Mouse (Mus musculus) limb, embryonic 14.5 days (tissue): Measurements from ENCODE around the gene Best2. TPM values are rescaled to one million over a fixed set of nuclear protein-coding genes. Genes with fewer than 3 reads are reported as not detected.

Experiments
- ATAC-seq: fragments of 200-750 bp; cut with Nextera tagmentation; 2 replicates; pipeline ENCODE4 v1.8.0; 2017; ENCODE audit warnings: low read depth, moderate number of reproducible peaks, moderate TSS enrichment; ENCODE audit not compliant: low FRiP score
- DNase-seq: peaks from one replicate; pipeline ENCODE4 v3.0.0-alpha.2; 2015; ENCODE audit warnings: low spot score
- H3K27ac ChIP-seq: fragments of 300-500 bp; sonication (generic); replicated peaks from 2 replicates; pipeline ENCODE4 v1.5.1; 2014; ENCODE audit warnings: low read depth, mild to moderate bottlenecking, low read length, moderate library complexity, mixed read lengths
- H3K27me3 ChIP-seq: fragments of 300-500 bp; sonication (generic); 2 replicates; pipeline ENCODE4 v1.6.1; 2014; ENCODE audit warnings: low read length, mixed read lengths; ENCODE audit not compliant: control insufficient read depth, insufficient read depth
- H3K36me3 ChIP-seq: fragments of 300-500 bp; sonication (generic); 2 replicates; pipeline ENCODE4 v1.6.1; 2014; ENCODE audit warnings: mild to moderate bottlenecking, low read length, moderate library complexity, mixed read lengths; ENCODE audit not compliant: control insufficient read depth, insufficient read depth
- H3K4me1 ChIP-seq: fragments of 300-500 bp; sonication (generic); 2 replicates; pipeline ENCODE4 v1.6.1; 2014; ENCODE audit warnings: antibody characterized with exemption, low read length, mixed read lengths; ENCODE audit not compliant: control insufficient read depth, insufficient read depth
- H3K4me2 ChIP-seq: fragments of 300-500 bp; sonication (generic); replicated peaks from 2 replicates; pipeline ENCODE4 v1.6.1; 2014; ENCODE audit warnings: low read depth, mild to moderate bottlenecking, low read length, moderate library complexity; ENCODE audit not compliant: severe bottlenecking
- H3K4me3 ChIP-seq: fragments of 300-500 bp; sonication (generic); replicated peaks from 2 replicates; pipeline ENCODE4 v1.5.1; 2014; ENCODE audit warnings: low read length
- H3K9ac ChIP-seq: fragments of 300-500 bp; sonication (generic); 2 replicates; pipeline ENCODE4 v1.6.1; 2014; ENCODE audit warnings: mild to moderate bottlenecking, low read depth, low read length, moderate library complexity; ENCODE audit not compliant: severe bottlenecking
- H3K9me3 ChIP-seq: fragments of 300-500 bp; sonication (generic); 2 replicates; pipeline ENCODE4 v1.6.1; 2016; ENCODE audit warnings: low read length; ENCODE audit not compliant: control insufficient read depth
- POLR2A ChIP-seq: fragments of 200-500 bp; IDR thresholded peaks from 2 replicates; pipeline ENCODE4 v1.8.0; 2012; ENCODE audit warnings: inconsistent platforms, mild to moderate bottlenecking, moderate library complexity, borderline replicate concordance; ENCODE audit not compliant: insufficient read depth, insufficient read length; ENCODE audit errors: extremely low read depth
- WGBS: fragments of 180-500 bp; shearing (Covaris S2); extraction: QIAGEN DNeasy Blood & Tissue Kit; methylation state at CpG from one replicate; pipeline ENCODE4 v1.1.7; 2014; 5-methylcytosine and 5-hydroxymethylcytosine counted together
- microRNA-seq: library from miRNA; unstranded; fragments of <30 nt; microRNA quantifications from one replicate; pipeline ENCODE4, GENCODE M21; 2016
- polyA plus RNA-seq, 2 experiments: library from polyadenylated mRNA; depleted of rRNA in 1 of 2; stranded (reverse) in 1 of 2; unstranded in 1 of 2; fragments of >200 nt; fragmentation: Nextera tagmentation in 1 of 2; extraction: Ambion mirVana in 1 of 2; gene quantifications; 2 replicates each; pipeline versions ENCODE4 v1.2.1 to v1.2.3; 2012 to 2014

Gene Best2
- polyA plus RNA-seq, 2 experiments = 0.15 TPM; not detected in 1

DNA sequence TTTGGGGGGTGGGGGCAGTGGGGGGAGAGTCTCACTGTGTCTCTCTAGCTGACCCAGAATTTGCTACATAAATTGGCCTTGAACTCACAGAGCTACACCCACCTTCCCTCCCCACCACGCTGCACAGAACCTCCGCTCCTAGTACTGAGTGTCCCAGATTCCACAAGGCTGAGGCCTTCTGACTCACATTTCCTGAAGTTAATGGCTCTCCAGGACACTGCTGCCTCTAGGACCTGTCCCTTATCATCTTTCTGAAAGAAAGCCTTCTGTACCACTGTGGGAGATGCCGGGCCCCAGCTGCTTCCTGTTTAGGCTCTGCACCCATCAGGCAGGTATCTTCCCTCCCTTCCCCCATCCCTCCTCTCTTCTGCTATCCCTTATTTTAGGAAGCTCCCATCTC lies 47.7 kb downstream of the Best2 start:
- peak overlapping the region; percentile 60 for H3K4me2 ChIP-seq
- no peak for ATAC-seq

DNA sequence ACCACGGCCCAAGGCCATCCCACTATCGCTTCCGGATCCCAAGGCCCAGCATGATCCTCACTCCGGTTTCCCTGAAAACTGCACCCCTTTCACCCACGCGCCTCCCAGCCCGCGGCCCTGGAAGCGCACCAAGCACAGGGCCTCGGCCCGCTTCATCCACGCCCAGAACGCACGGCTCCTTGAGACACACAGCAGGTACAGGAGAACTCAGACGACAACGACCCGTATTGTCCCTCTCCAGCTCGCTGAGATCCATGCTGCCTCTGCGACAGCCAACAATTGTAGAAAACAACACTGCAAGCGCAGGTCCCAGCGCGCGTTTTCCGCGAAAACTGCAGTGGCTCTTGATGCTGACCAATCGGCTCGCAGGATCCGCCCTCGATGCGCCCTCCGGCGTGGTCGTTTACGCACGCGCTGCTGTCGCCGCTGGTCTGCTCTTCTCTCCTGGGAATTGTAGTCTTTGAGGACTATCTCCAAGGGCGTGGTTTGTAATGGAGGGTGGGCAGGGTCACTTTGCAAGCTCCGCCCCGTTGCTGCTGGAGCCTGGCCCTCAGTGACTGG lies 48.5 kb downstream of the Best2 start:
- H3K27ac ChIP-seq = no peak overlapping the region
- WGBS = under 1% methylated on average over 41 of the region's 41 CpGs
- H3K9ac ChIP-seq = peak overlapping the region; percentile 48
- peak; percentile 81 for ATAC-seq
- H3K4me2 ChIP-seq = peak overlapping the region; percentile 60
- H3K4me3 ChIP-seq = peak overlapping the region; percentile 49
- H3K9me3 ChIP-seq = no peaks in the 10 kb centered on the region
- peaks cover 11% of the 10 kb centered on the region for H3K36me3 ChIP-seq
- 0 out of 2 replicates have a peak, but pooled peaks have one; percentile 8 for TF ChIP-seq POLR2A
- H3K4me1 ChIP-seq = peaks cover 22% of the 10 kb centered on the region
- DNase-seq = peak; percentile 96
- H3K27me3 ChIP-seq = no peaks in the 10 kb centered on the region

More for the DNA sequence above, 47.7 kb downstream of the Best2 start:
- no peak overlapping the region for H3K27ac ChIP-seq
- no peak for TF ChIP-seq POLR2A
- no peak overlapping the region for H3K9ac ChIP-seq
- peak overlapping the region; percentile 49; the same call in 1 of the 2 replicates for H3K4me3 ChIP-seq
- no peaks in the 10 kb centered on the region for H3K9me3 ChIP-seq
- H3K4me1 ChIP-seq = peaks cover 27% of the 10 kb centered on the region
- H3K27me3 ChIP-seq = no peaks in the 10 kb centered on the region
- peaks cover 14% of the 10 kb centered on the region for H3K36me3 ChIP-seq
- DNase-seq = no peak
- WGBS = 44% methylated on average over 3 of the region's 3 CpGs

DNA sequence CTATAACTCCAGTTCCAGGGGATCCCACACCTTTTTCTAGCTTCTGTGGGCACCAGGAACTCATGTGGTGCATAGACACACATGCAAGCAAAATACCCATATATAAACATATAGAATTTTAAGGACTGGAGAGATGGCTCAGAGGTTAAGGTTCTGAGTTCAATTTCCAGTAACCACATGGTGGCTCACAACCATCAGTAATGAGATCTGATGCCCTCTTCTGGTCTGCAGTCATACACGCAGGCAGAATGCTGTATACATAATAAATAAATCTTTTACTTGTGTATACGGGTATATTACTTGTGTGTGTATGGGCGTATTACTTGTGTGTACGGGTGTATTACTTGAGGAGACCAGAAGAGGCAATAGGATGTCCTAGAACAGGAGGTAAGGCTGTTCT lies 50.4 kb downstream of the Best2 start:
- WGBS = 90% methylated on average over 4 of the region's 4 CpGs
- no peaks in the 10 kb centered on the region for H3K9me3 ChIP-seq
- H3K4me3 ChIP-seq = no peak overlapping the region
- DNase-seq (no peak), ATAC-seq (no peak)
- TF ChIP-seq POLR2A = no peak
- H3K4me2 ChIP-seq = no peak overlapping the region
- H3K27me3 ChIP-seq = no peaks in the 10 kb centered on the region
- peaks cover 17% of the 10 kb centered on the region for H3K4me1 ChIP-seq
- peaks cover 13% of the 10 kb centered on the region for H3K36me3 ChIP-seq
- no peak overlapping the region for H3K9ac ChIP-seq
- H3K27ac ChIP-seq = no peak overlapping the region

DNA sequence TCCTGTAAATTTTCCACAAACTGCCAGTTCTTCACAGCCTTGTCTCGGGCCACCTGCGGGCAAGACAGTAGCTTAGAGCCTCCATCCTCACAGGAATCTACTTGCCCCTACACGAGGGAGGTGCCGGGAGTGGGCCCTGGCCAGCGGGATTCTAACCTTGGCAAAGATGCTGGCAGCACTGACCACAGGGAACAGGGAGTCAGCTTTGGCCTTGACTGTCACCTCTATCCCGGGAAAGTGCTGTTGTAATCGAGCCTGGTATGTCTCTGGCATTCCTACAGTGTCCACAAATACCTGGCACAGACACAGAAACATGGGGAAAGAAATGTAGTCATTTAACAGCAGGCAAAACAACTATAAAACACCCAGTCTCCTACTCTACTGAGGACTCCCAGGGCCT lies 54.5 kb downstream of the Best2 start:
- Histone ChIP-seq H3K9ac (no peak overlapping the region), H3K4me2 (no peak overlapping the region), H3K27ac (no peak overlapping the region), H3K4me3 (no peak overlapping the region), H3K9me3 (no peaks in the 10 kb centered on the region), H3K27me3 (no peaks in the 10 kb centered on the region), H3K36me3 (peaks cover 22% of the 10 kb centered on the region), H3K4me1 (no peaks in the 10 kb centered on the region)
- DNase-seq = no peak
- 90% methylated on average over 7 of the region's 7 CpGs for WGBS
- no peak for ATAC-seq
- no peak for TF ChIP-seq POLR2A

Small RNA genes within 50 kb of the gene (microRNA-seq; reads per million reads assigned to microRNA genes)
- 1.1 reads per million for gene Mir7070

Other genes starting within 250 kb of the Best2 start
- 81.2 and 97.7 TPM in 2 replicates for gene Nfix, start 214.2 kb downstream of the Best2 start, polyA plus RNA-seq (2012; rRNA removed)
- gene Nfix, start 214.2 kb downstream of the Best2 start, polyA plus RNA-seq (2014; fragmentation: Nextera tagmentation; extraction: Ambion mirVana) = 100 and 108 TPM in 2 replicates
- 5.7 and 5.9 TPM in 2 replicates for gene Dand5, start 191.7 kb downstream of the Best2 start, polyA plus RNA-seq (2012; rRNA removed)
- 6.4 and 6.9 TPM in 2 replicates for gene Dand5, start 191.7 kb downstream of the Best2 start, polyA plus RNA-seq (2014; fragmentation: Nextera tagmentation; extraction: Ambion mirVana)
- 39.8 and 45.6 TPM in 2 replicates for gene Gadd45gip1, start 183.0 kb downstream of the Best2 start, polyA plus RNA-seq (2012; rRNA removed)
- 43.2 and 44.9 TPM in 2 replicates for gene Gadd45gip1, start 183.0 kb downstream of the Best2 start, polyA plus RNA-seq (2014; fragmentation: Nextera tagmentation; extraction: Ambion mirVana)
- gene Rad23a, start 173.9 kb downstream of the Best2 start, polyA plus RNA-seq (2012; rRNA removed) = 82.0 and 82.4 TPM in 2 replicates
- gene Rad23a, start 173.9 kb downstream of the Best2 start, polyA plus RNA-seq (2014; fragmentation: Nextera tagmentation; extraction: Ambion mirVana) = 104 and 109 TPM in 2 replicates
- gene Calr, start 167.6 kb downstream of the Best2 start, polyA plus RNA-seq (2012; rRNA removed) = 575 and 831 TPM in 2 replicates
- gene Calr, start 167.6 kb downstream of the Best2 start, polyA plus RNA-seq (2014; fragmentation: Nextera tagmentation; extraction: Ambion mirVana) = 802 and 827 TPM in 2 replicates
- 105 and 123 TPM in 2 replicates for gene Farsa, start 157.5 kb downstream of the Best2 start, polyA plus RNA-seq (2012; rRNA removed)
- 78.4 and 81.2 TPM in 2 replicates for gene Farsa, start 157.5 kb downstream of the Best2 start, polyA plus RNA-seq (2014; fragmentation: Nextera tagmentation; extraction: Ambion mirVana)
- gene Syce2, start 142.4 kb downstream of the Best2 start, polyA plus RNA-seq (2012; rRNA removed) = 30.5 and 36.9 TPM in 2 replicates
- 75.3 and 78.4 TPM in 2 replicates for gene Syce2, start 142.4 kb downstream of the Best2 start, polyA plus RNA-seq (2014; fragmentation: Nextera tagmentation; extraction: Ambion mirVana)
- gene Gcdh, start 120.6 kb downstream of the Best2 start, polyA plus RNA-seq (2012; rRNA removed) = 45.8 and 58.9 TPM in 2 replicates
- gene Gcdh, start 120.6 kb downstream of the Best2 start, polyA plus RNA-seq (2014; fragmentation: Nextera tagmentation; extraction: Ambion mirVana) = 29.8 and 34.5 TPM in 2 replicates
- gene Klf1, start 112.6 kb downstream of the Best2 start, polyA plus RNA-seq (2012; rRNA removed) = 2.5 and 3.0 TPM in 2 replicates
- gene Klf1, start 112.6 kb downstream of the Best2 start, polyA plus RNA-seq (2014; fragmentation: Nextera tagmentation; extraction: Ambion mirVana) = 1.4 and 2.0 TPM in 2 replicates
- gene Dnase2a, start 106.0 kb downstream of the Best2 start, polyA plus RNA-seq (2012; rRNA removed) = 18.5 and 20.5 TPM in 2 replicates
- gene Dnase2a, start 106.0 kb downstream of the Best2 start, polyA plus RNA-seq (2014; fragmentation: Nextera tagmentation; extraction: Ambion mirVana) = 13.8 and 15.4 TPM in 2 replicates
- 0.36 and 0.50 TPM in 2 replicates for gene Mast1, start 77.2 kb downstream of the Best2 start, polyA plus RNA-seq (2012; rRNA removed)
- gene Mast1, start 77.2 kb downstream of the Best2 start, polyA plus RNA-seq (2014; fragmentation: Nextera tagmentation; extraction: Ambion mirVana) = 0.15 and 0.32 TPM in 2 replicates
- not detected in 2 replicates for gene Rtbdn, start 67.5 kb downstream of the Best2 start, polyA plus RNA-seq (2012; rRNA removed)
- not detected in 2 replicates for gene Rtbdn, start 67.5 kb downstream of the Best2 start, polyA plus RNA-seq (2014; fragmentation: Nextera tagmentation; extraction: Ambion mirVana)
- 2.0 TPM in 1 of 2 replicates, not detected in the other for gene Gm49661, start 45.1 kb downstream of the Best2 start, polyA plus RNA-seq (2012; rRNA removed)
- not detected in 2 replicates for gene Gm49661, start 45.1 kb downstream of the Best2 start, polyA plus RNA-seq (2014; fragmentation: Nextera tagmentation; extraction: Ambion mirVana)
- gene Prdx2, start 44.9 kb downstream of the Best2 start, polyA plus RNA-seq (2012; rRNA removed) = 387 and 405 TPM in 2 replicates
- 839 and 877 TPM in 2 replicates for gene Prdx2, start 44.9 kb downstream of the Best2 start, polyA plus RNA-seq (2014; fragmentation: Nextera tagmentation; extraction: Ambion mirVana)
- 58.6 and 60.8 TPM in 2 replicates for gene Rnaseh2a, start 44.8 kb downstream of the Best2 start, polyA plus RNA-seq (2012; rRNA removed)
- gene Rnaseh2a, start 44.8 kb downstream of the Best2 start, polyA plus RNA-seq (2014; fragmentation: Nextera tagmentation; extraction: Ambion mirVana) = 87.6 and 90.8 TPM in 2 replicates
- 11.3 and 16.4 TPM in 2 replicates for gene Junb, start 35.8 kb downstream of the Best2 start, polyA plus RNA-seq (2012; rRNA removed)
- gene Junb, start 35.8 kb downstream of the Best2 start, polyA plus RNA-seq (2014; fragmentation: Nextera tagmentation; extraction: Ambion mirVana) = 16.9 and 18.0 TPM in 2 replicates
- 15.1 and 17.7 TPM in 2 replicates for gene Hook2, start 23.9 kb downstream of the Best2 start, polyA plus RNA-seq (2012; rRNA removed)
- 17.4 and 18.1 TPM in 2 replicates for gene Hook2, start 23.9 kb downstream of the Best2 start, polyA plus RNA-seq (2014; fragmentation: Nextera tagmentation; extraction: Ambion mirVana)
- gene Asna1, start 10.8 kb upstream of the Best2 start, polyA plus RNA-seq (2012; rRNA removed) = 173 and 207 TPM in 2 replicates
- gene Asna1, start 10.8 kb upstream of the Best2 start, polyA plus RNA-seq (2014; fragmentation: Nextera tagmentation; extraction: Ambion mirVana) = 95.0 and 98.0 TPM in 2 replicates
- gene Trir, start 12.3 kb upstream of the Best2 start, polyA plus RNA-seq (2012; rRNA removed) = 163 and 168 TPM in 2 replicates
- gene Trir, start 12.3 kb upstream of the Best2 start, polyA plus RNA-seq (2014; fragmentation: Nextera tagmentation; extraction: Ambion mirVana) = 135 and 156 TPM in 2 replicates
- gene Tnpo2, start 22.4 kb upstream of the Best2 start, polyA plus RNA-seq (2012; rRNA removed) = 89.9 and 112 TPM in 2 replicates
- 16.9 and 18.0 TPM in 2 replicates for gene Tnpo2, start 22.4 kb upstream of the Best2 start, polyA plus RNA-seq (2014; fragmentation: Nextera tagmentation; extraction: Ambion mirVana)
- gene Fbxw9, start 45.5 kb upstream of the Best2 start, polyA plus RNA-seq (2012; rRNA removed) = 51.0 and 73.3 TPM in 2 replicates
- 28.6 and 30.5 TPM in 2 replicates for gene Fbxw9, start 45.5 kb upstream of the Best2 start, polyA plus RNA-seq (2014; fragmentation: Nextera tagmentation; extraction: Ambion mirVana)
- gene Gm5741, start 53.5 kb upstream of the Best2 start, polyA plus RNA-seq (2012; rRNA removed) = 0.99 TPM in 1 of 2 replicates, not detected in the other
- gene Gm5741, start 53.5 kb upstream of the Best2 start, polyA plus RNA-seq (2014; fragmentation: Nextera tagmentation; extraction: Ambion mirVana) = 0.74 and 1.6 TPM in 2 replicates
- 44.9 and 46.9 TPM in 2 replicates for gene Dhps, start 57.2 kb upstream of the Best2 start, polyA plus RNA-seq (2012; rRNA removed)
- gene Dhps, start 57.2 kb upstream of the Best2 start, polyA plus RNA-seq (2014; fragmentation: Nextera tagmentation; extraction: Ambion mirVana) = 46.1 and 47.7 TPM in 2 replicates
- 87.2 and 112 TPM in 2 replicates for gene Wdr83os, start 66.2 kb upstream of the Best2 start, polyA plus RNA-seq (2012; rRNA removed)
- 138 and 139 TPM in 2 replicates for gene Wdr83os, start 66.2 kb upstream of the Best2 start, polyA plus RNA-seq (2014; fragmentation: Nextera tagmentation; extraction: Ambion mirVana)
- 53.2 and 58.4 TPM in 2 replicates for gene Wdr83, start 66.8 kb upstream of the Best2 start, polyA plus RNA-seq (2012; rRNA removed)
- gene Wdr83, start 66.8 kb upstream of the Best2 start, polyA plus RNA-seq (2014; fragmentation: Nextera tagmentation; extraction: Ambion mirVana) = 36.8 and 38.4 TPM in 2 replicates
- gene Man2b1, start 68.7 kb upstream of the Best2 start, polyA plus RNA-seq (2012; rRNA removed) = 46.7 and 54.1 TPM in 2 replicates
- gene Man2b1, start 68.7 kb upstream of the Best2 start, polyA plus RNA-seq (2014; fragmentation: Nextera tagmentation; extraction: Ambion mirVana) = 32.9 and 34.2 TPM in 2 replicates
- gene Zfp791, start 108.6 kb upstream of the Best2 start, polyA plus RNA-seq (2012; rRNA removed) = 1.8 and 2.4 TPM in 2 replicates
- 0.77 and 1.8 TPM in 2 replicates for gene Zfp791, start 108.6 kb upstream of the Best2 start, polyA plus RNA-seq (2014; fragmentation: Nextera tagmentation; extraction: Ambion mirVana)
- gene Cks1brt, start 137.4 kb upstream of the Best2 start, polyA plus RNA-seq (2012; rRNA removed) = not detected in 2 replicates
- not detected in 2 replicates for gene Cks1brt, start 137.4 kb upstream of the Best2 start, polyA plus RNA-seq (2014; fragmentation: Nextera tagmentation; extraction: Ambion mirVana)
- gene Olfr371, start 211.5 kb upstream of the Best2 start, polyA plus RNA-seq (2012; rRNA removed) = not detected in 2 replicates
- not detected in 2 replicates for gene Olfr371, start 211.5 kb upstream of the Best2 start, polyA plus RNA-seq (2014; fragmentation: Nextera tagmentation; extraction: Ambion mirVana)